Mouse (Mus musculus) forebrain, embryonic 13.5 days (tissue): Measurements from ENCODE around the gene Nxn. TPM values are rescaled to one million over a fixed set of nuclear protein-coding genes. Genes with fewer than 3 reads are reported as not detected.
A peak's percentile ranks its signal among the peaks of the same experiment; 100 is the strongest.

ENCODE experiments used
- ATAC-seq: fragments of 200-750 bp; cut with Nextera tagmentation; 2 replicates; pipeline ENCODE4 v1.8.0; 2017
- H3K27ac ChIP-seq: fragments of 300-500 bp; sonication (generic); 2 replicates; pipeline ENCODE4 v1.5.1; 2015; ENCODE audit warnings: inconsistent platforms, mild to moderate bottlenecking, moderate library complexity
- H3K27me3 ChIP-seq: fragments of 300-500 bp; sonication (generic); 2 replicates; pipeline ENCODE4 v1.6.1; 2015; ENCODE audit warnings: mild to moderate bottlenecking, inconsistent platforms
- H3K36me3 ChIP-seq: fragments of 300-500 bp; sonication (generic); 2 replicates; pipeline ENCODE4 v1.6.1; 2015; ENCODE audit warnings: mild to moderate bottlenecking, inconsistent platforms; ENCODE audit not compliant: poor library complexity, severe bottlenecking
- H3K4me1 ChIP-seq: fragments of 300-500 bp; sonication (generic); 2 replicates; pipeline ENCODE4 v1.6.1; 2015; ENCODE audit warnings: inconsistent platforms
- H3K4me2 ChIP-seq: fragments of 300-500 bp; sonication (generic); 2 replicates; pipeline ENCODE4 v1.6.1; 2015; ENCODE audit warnings: inconsistent platforms, mild to moderate bottlenecking, moderate library complexity
- H3K4me3 ChIP-seq: fragments of 300-500 bp; sonication (generic); 2 replicates; pipeline ENCODE4 v1.5.1; 2015; ENCODE audit warnings: mild to moderate bottlenecking, inconsistent platforms
- H3K9ac ChIP-seq: fragments of 300-500 bp; sonication (generic); 2 replicates; pipeline ENCODE4 v1.6.1; 2015; ENCODE audit warnings: mild to moderate bottlenecking, inconsistent platforms
- H3K9me3 ChIP-seq: fragments of 300-500 bp; sonication (generic); replicated peaks from 2 replicates; pipeline ENCODE4 v1.6.1; 2016; ENCODE audit warnings: inconsistent platforms
- WGBS: fragments of 180-500 bp; shearing (Covaris S2); methylation state at CpG from one replicate; pipeline ENCODE4 v1.1.7; 2015; 5-methylcytosine and 5-hydroxymethylcytosine counted together
- polyA plus RNA-seq: library from polyadenylated mRNA; unstranded; fragments of >200 nt; fragmentation: Nextera tagmentation; extraction: Ambion mirVana; gene quantifications from 2 replicates; pipeline ENCODE4 v1.2.1, GENCODE M21; 2015

The Nxn gene
- polyA plus RNA-seq, 1 experiment from 2014 or later: 23.4 TPM

DNA sequence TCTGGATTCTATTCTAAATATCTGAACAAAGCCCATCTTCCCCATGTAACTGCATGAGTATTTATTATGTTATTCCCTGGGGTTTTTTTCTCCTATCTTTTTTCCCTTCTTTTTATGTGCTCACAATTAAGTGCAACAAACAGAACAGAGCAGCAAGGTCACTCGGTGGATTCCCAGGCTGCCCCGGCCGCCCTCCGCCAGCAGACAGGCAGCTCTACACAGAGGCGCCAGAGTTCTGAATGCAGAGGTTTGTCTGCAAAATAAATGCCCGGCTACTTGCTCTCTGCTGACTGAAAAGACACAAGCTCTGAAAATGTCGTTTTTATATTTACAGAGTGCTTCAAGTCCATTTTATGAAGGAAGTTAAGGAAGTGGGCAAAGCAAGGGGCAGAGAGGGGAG lies 131.4 kb downstream of the Nxn start:
- Histone ChIP-seq H3K9ac (peak overlapping the region; percentile 58), H3K4me2 (peak overlapping the region; percentile 20), H3K9me3 (no peaks in the 10 kb centered on the region), H3K4me1 (peaks cover 38% of the 10 kb centered on the region), H3K27ac (peak overlapping the region; percentile 60), H3K27me3 (peaks cover 14% of the 10 kb centered on the region; the same call in 1 of the 2 replicates), H3K4me3 (no peak overlapping the region), H3K36me3 (peaks cover 4% of the 10 kb centered on the region; the same call in 1 of the 2 replicates)
- no peak for ATAC-seq
- 20% methylated on average over 7 of the region's 7 CpGs for WGBS

DNA sequence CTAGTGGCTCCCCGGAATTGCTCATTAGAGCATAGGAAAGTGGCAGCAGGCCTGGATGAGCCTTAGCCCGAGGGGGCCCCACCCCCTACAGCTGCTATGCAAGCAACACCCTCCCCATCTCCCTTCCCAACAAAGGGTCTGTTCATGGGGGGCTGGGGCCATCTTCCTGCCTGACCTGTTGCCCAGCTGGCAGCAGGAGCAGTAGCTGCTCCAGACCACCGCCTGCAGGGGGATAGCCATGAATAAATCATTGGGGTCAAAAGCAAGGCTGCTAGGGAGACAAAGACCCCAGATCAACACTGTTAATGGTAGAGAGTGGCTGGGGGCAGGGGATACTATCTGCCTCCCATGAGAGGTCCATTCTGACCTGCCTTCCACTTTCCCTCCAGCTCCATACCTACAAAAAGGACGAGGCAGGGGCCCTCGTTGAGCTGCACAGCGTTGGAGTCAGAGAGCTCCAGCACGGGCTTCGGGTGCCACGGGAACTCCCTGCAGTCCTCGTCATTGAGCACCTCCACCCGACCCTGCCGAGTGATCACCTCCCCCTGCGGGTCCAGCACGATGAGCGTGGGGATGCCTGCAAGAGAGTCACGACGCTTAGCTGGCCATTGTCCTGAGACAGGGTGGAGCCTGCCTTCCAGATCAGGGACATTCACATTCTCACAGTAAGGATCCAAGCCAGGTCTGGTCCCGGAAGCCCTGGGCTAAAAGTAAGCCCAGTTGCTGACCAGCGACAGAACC lies 136.2 kb downstream of the Nxn start:
- no peak overlapping the region for H3K4me3 ChIP-seq
- no peaks in the 10 kb centered on the region for H3K9me3 ChIP-seq
- H3K36me3 ChIP-seq: peaks cover 9% of the 10 kb centered on the region; the same call in 1 of the 2 replicates
- peak overlapping the region; percentile 39; the same call in 1 of the 2 replicates for H3K9ac ChIP-seq
- WGBS: 11% methylated on average over 19 of the region's 19 CpGs
- H3K27ac ChIP-seq: peak overlapping the region; percentile 19; the same call in 1 of the 2 replicates
- peak overlapping the region; percentile 7; the same call in 1 of the 2 replicates for H3K4me2 ChIP-seq
- H3K27me3 ChIP-seq: peaks cover 8% of the 10 kb centered on the region; the same call in 1 of the 2 replicates
- ATAC-seq: no peak
- peaks cover 58% of the 10 kb centered on the region for H3K4me1 ChIP-seq

DNA sequence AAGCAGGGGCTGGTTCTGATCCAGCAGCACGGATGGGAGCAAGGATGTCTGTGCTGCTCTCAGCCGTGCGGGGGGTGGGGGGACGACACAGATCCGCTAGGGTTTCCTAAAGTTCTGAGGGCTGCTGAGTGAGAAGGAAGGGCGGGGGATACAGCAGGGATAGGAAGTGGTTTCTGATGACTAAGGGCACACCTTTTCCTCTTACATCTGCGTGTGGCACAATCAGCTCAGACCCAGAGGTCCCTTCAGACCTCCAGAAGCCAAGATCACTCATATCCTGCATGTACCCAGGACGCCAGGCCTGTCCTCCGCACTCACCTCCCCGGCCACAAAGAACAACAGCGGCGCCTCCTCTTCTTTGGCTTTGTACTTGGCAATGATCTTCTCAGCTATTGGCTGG lies 137.7 kb downstream of the Nxn start:
- WGBS: 74% methylated on average over 12 of the region's 12 CpGs

DNA sequence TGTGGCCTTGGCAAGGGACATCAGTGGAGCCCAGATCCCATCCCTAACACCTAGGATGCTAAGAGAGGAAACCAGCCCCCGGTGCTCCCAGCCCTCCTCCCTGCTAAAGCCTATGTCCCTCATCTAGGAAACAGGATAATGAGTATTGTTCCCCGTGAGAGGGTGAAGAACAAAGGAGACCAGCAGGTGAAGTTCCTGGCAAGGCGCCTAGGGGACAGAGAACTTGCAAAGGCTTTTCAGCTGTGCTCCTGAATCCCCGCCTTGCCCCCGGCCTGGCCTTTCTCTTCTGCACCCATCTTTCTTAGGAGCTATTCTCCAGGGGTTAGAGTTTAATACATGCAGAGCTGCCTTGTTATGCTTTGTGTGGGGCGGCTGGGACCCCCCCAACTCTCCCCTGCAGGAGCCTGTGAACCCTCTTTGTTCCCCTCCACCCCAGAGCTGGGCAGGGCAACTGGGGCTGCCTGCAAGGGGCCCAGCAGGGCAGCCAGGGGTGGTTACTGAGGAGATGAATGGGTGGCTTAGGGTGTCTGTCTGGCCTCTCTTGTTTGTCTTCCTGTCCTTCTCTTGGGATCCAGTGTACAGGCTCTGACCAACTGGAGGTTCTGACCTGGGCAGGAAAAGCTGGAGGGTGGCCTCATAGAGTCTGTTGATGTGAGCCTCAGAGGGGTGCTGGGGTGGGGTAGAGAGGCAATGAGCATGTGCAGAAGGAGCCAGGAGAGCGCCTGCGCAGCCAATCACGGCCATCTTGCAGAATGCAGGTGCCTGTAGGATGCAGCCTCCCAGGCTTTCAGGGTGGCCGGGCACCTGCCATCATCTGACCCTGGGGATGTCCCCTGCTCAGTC lies 138.5 kb downstream of the Nxn start:
- ATAC-seq: no peak

More for the DNA sequence above, 137.7 kb downstream of the Nxn start:
- Histone ChIP-seq H3K27me3 (peaks cover 8% of the 10 kb centered on the region; the same call in 1 of the 2 replicates), H3K4me2 (no peak overlapping the region), H3K4me1 (peaks cover 47% of the 10 kb centered on the region), H3K9me3 (no peaks in the 10 kb centered on the region), H3K4me3 (no peak overlapping the region), H3K27ac (0 out of 2 replicates have a peak overlapping the region, but pooled peaks have one; percentile 35), H3K36me3 (peaks cover 9% of the 10 kb centered on the region; the same call in 1 of the 2 replicates), H3K9ac (peak overlapping the region; percentile 46; the same call in 1 of the 2 replicates)
- no peak for ATAC-seq

DNA sequence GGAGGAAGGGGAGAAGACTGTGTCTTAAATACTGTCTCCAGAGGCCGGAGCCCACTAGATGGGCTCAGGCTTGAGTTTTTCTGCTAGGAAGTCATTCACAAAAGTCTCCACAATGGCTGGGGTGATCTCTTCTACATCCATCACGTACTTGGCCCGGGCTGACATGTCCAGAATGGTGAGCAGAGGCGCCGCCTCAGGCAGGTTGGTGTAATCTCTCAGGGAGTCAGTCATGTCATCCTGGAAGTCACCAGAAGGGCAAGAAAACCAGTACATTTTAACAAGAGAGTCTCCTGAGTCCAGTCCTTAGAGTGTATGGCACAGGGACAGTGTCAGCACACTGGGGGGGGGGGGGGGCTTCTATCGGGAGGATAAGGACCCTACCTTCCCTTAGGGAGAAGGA lies 140.4 kb downstream of the Nxn start:
- no peaks in the 10 kb centered on the region for H3K9me3 ChIP-seq
- no peak for ATAC-seq
- no peak overlapping the region for H3K27ac ChIP-seq
- no peaks in the 10 kb centered on the region; the same call in 1 of the 2 replicates for H3K27me3 ChIP-seq
- no peak overlapping the region for H3K4me2 ChIP-seq
- H3K9ac ChIP-seq: no peak overlapping the region
- H3K4me1 ChIP-seq: peaks cover 53% of the 10 kb centered on the region
- peaks cover 9% of the 10 kb centered on the region; the same call in 1 of the 2 replicates for H3K36me3 ChIP-seq
- WGBS: 90% methylated on average over 6 of the region's 6 CpGs
- H3K4me3 ChIP-seq: no peak overlapping the region

More for the DNA sequence above, 138.5 kb downstream of the Nxn start:
- Histone ChIP-seq H3K4me2 (no peak overlapping the region), H3K9me3 (no peaks in the 10 kb centered on the region), H3K4me3 (no peak overlapping the region), H3K9ac (peak overlapping the region; percentile 46), H3K4me1 (peaks cover 49% of the 10 kb centered on the region), H3K27ac (peak overlapping the region; percentile 35; the same call in 1 of the 2 replicates), H3K27me3 (peaks cover 5% of the 10 kb centered on the region; the same call in 1 of the 2 replicates), H3K36me3 (peaks cover 9% of the 10 kb centered on the region; the same call in 1 of the 2 replicates)
- WGBS: 40% methylated on average over 10 of the region's 10 CpGs

DNA sequence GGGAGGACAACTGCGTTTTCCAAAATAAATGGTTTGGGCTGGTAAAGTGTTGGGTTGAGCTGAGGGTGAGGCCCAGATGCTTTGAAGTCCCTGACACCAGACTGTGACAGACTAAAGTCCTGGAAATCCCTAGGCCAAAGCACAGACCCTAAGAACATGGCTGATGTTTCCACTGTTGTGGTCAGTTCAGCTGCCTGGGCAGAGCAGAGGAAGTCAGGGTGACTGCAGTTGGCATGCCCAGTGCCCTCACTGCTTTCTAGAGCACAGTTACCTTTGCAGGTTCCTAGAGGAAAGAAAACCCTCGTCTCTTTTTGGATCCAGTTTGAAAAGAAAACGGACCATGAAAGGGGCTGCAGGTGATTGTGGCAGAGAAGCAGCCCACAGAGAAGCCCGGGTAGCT lies 141.6 kb downstream of the Nxn start:
- H3K9me3 ChIP-seq: no peaks in the 10 kb centered on the region
- no peak for ATAC-seq
- no peak overlapping the region for H3K4me3 ChIP-seq
- H3K27me3 ChIP-seq: no peaks in the 10 kb centered on the region
- 78% methylated on average over 4 of the region's 4 CpGs for WGBS
- H3K4me1 ChIP-seq: peaks cover 47% of the 10 kb centered on the region
- no peak overlapping the region for H3K27ac ChIP-seq
- H3K36me3 ChIP-seq: peaks cover 9% of the 10 kb centered on the region; the same call in 1 of the 2 replicates
- H3K9ac ChIP-seq: no peak overlapping the region
- H3K4me2 ChIP-seq: no peak overlapping the region

DNA sequence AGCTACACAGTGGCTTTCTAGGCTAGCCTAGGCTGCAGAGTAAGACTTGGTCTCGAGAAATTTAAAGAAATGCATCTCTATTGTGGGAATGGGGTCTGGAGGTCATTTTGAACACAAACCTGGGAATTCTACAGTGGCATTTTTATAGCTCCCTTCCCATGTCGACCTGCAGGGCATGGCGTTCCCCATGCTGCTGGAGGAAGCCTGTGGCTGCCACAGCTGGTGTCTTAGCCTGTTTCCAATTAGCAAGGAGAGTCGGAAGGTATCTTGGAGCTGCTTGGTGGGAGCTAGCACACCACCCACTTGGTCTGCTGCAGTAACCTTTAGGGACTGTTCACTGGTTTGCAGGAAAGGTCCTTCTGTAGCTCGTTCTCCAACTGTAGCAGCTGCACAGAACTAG lies 142.8 kb downstream of the Nxn start:
- peaks cover 5% of the 10 kb centered on the region; the same call in 1 of the 2 replicates for H3K36me3 ChIP-seq
- WGBS: 60% methylated on average over 5 of the region's 5 CpGs
- H3K9me3 ChIP-seq: no peaks in the 10 kb centered on the region
- no peak overlapping the region for H3K9ac ChIP-seq
- ATAC-seq: no peak
- peaks cover 42% of the 10 kb centered on the region for H3K4me1 ChIP-seq
- peak overlapping the region; percentile 55 for H3K27ac ChIP-seq
- H3K27me3 ChIP-seq: no peaks in the 10 kb centered on the region
- H3K4me2 ChIP-seq: no peak overlapping the region
- no peak overlapping the region for H3K4me3 ChIP-seq

DNA sequence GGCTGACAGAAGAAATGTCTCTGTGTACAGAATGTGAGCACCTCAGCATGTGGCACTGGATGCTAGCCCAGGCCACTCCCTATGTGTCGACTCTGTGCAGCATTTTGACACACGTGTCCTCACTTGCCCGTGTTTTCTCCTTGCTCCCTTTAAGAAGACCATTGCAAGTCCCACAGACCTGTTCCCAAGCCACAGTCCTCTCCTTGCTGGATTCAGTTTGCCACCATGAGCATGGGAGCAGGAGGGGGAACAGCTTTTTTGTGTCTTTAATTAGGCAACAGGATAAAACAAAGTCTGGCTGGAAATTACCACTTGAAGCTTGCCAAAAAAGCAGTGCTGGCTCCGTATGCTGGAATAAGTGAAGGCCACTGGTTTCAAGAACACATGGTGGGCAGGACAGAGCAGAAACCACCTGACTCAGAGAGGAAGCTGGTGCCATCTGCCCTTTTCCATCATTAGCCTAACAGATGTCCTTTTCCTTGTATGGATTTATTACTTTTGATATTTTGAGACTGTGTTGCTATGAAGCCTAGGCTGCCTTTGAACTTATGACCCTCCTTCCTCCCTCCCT lies 143.4 kb downstream of the Nxn start:
- no peak overlapping the region for H3K4me3 ChIP-seq
- no peaks in the 10 kb centered on the region for H3K9me3 ChIP-seq
- H3K4me2 ChIP-seq: no peak overlapping the region
- H3K27ac ChIP-seq: 0 out of 2 replicates have a peak overlapping the region, but pooled peaks have one; percentile 55
- peak overlapping the region; percentile 37; the same call in 1 of the 2 replicates for H3K9ac ChIP-seq
- ATAC-seq: peak; percentile 44; the same call in 1 of the 2 replicates
- H3K36me3 ChIP-seq: peaks cover 7% of the 10 kb centered on the region
- H3K4me1 ChIP-seq: peaks cover 36% of the 10 kb centered on the region
- no peaks in the 10 kb centered on the region for H3K27me3 ChIP-seq
- WGBS: 58% methylated on average over 4 of the region's 4 CpGs

DNA sequence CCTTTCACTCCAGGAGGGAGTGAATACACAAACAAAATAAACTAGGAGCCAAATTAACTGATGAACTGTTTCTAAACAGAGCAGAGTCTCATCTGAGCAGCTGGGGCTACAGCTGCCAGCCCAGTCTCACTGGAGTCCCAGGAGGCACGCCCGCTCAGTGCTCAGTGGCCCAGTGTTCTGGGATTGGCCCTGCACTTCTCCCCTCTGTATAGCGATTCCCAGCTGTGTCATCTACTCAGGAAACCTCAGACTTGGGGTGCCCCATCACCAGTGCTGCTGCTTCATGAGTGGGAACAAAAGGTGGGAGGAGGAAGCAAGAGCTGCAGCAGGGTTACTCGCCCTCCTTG lies 145.0 kb downstream of the Nxn start:
- Histone ChIP-seq H3K9me3 (no peaks in the 10 kb centered on the region), H3K4me3 (no peak overlapping the region), H3K36me3 (peaks cover 23% of the 10 kb centered on the region), H3K9ac (no peak overlapping the region), H3K27me3 (no peaks in the 10 kb centered on the region), H3K27ac (no peak overlapping the region), H3K4me1 (peaks cover 27% of the 10 kb centered on the region), H3K4me2 (no peak overlapping the region)
- no peak for ATAC-seq
- 74% methylated on average over 4 of the region's 4 CpGs for WGBS

DNA sequence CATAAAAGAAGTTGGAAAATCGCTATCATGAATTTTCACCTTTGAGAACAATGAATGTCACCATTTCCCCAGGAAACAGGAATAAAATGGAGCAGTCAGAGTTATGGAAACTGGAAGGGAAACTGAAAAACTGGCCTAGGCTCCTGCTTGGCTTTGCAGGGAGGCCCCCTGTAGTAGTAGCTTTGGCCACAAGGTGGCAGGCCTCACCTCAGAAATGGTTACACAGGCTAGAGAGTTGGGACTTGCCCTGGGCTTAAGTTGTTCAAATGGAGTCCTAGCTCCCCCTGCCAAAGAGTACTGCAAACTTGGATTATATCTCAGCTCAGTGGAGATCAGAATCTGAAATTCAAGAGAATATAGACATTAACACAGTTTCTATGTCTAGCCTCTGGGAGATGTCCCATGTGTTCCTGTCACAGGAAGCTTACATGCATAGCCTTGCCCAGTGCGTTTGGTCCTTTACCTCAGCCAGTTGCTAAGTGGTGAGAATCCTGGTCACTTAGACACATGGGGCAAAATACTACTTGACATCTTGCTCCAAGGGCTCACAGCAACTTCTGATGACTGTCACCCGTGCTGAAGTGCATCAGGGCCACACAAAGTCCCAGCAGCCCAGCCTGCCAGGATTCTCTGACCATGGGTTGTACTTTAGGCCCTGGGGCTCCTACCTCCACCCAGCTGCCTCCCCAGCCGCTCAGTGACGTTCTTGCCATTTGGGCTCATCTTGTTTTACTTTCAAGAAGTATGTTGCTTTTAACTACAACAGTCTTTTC lies 145.6 kb downstream of the Nxn start:
- WGBS: 57% methylated on average over 5 of the region's 5 CpGs
- Histone ChIP-seq H3K9me3 (no peaks in the 10 kb centered on the region), H3K9ac (no peak overlapping the region), H3K4me1 (peaks cover 27% of the 10 kb centered on the region), H3K27ac (no peak overlapping the region), H3K4me3 (no peak overlapping the region), H3K4me2 (no peak overlapping the region), H3K27me3 (no peaks in the 10 kb centered on the region), H3K36me3 (peaks cover 29% of the 10 kb centered on the region)
- peak; percentile 89 for ATAC-seq

DNA sequence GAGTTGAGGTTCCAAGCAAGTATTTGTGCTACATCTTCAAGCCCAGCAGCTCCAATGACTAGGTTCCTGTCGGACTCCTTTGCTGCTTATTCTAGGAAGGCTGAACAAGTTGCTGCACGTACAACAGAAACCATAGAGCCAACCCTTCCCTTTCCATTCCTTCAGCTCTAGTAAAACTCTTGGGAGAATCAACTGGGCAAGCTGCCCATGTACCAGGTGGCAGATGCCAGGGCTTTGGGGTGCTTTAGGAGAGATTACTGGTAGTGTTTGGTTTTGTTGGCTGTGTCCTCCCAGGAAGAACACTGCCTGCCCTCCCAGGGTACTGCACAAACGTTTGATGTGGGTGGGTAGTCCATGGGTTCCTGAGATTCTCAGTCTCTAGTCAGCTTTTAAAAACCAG lies 146.9 kb downstream of the Nxn start:
- H3K9me3 ChIP-seq: no peaks in the 10 kb centered on the region
- no peaks in the 10 kb centered on the region for H3K27me3 ChIP-seq
- H3K27ac ChIP-seq: 0 out of 2 replicates have a peak overlapping the region, but pooled peaks have one; percentile 6
- H3K4me1 ChIP-seq: peaks cover 27% of the 10 kb centered on the region
- H3K4me2 ChIP-seq: no peak overlapping the region
- no peak overlapping the region; the same call in 1 of the 2 replicates for H3K9ac ChIP-seq
- 58% methylated on average over 3 of the region's 3 CpGs for WGBS
- no peak overlapping the region for H3K4me3 ChIP-seq
- ATAC-seq: no peak
- H3K36me3 ChIP-seq: peaks cover 32% of the 10 kb centered on the region
